Mouse (Mus musculus) heart, embryonic 10.5 days (tissue): ENCODE measurements at regions not wholly inside any gene's neighbourhood (a gene's known extent, or its start where the extent isn't known, plus 50 kb on each side); places are given as distances from the start of the nearest gene placed in this dataset.

Experiments
- DNase-seq: peaks from one replicate; pipeline ENCODE4 v3.0.0-alpha.2; 2017; ENCODE audit warnings: low spot score
- H3K27ac ChIP-seq: fragments of 300-500 bp; sonication (generic); 2 replicates; pipeline ENCODE4 v1.5.1; 2016; ENCODE audit warnings: mild to moderate bottlenecking
- H3K27me3 ChIP-seq: fragments of 300-500 bp; sonication (generic); 2 replicates; pipeline ENCODE4 v1.6.1; 2016; ENCODE audit warnings: mild to moderate bottlenecking; ENCODE audit not compliant: poor library complexity, insufficient read depth, severe bottlenecking
- H3K36me3 ChIP-seq: fragments of 300-500 bp; sonication (generic); 2 replicates; pipeline ENCODE4 v1.6.1; 2016; ENCODE audit warnings: mild to moderate bottlenecking, moderate library complexity
- H3K4me1 ChIP-seq: fragments of 300-500 bp; sonication (generic); 2 replicates; pipeline ENCODE4 v1.6.1; 2016; ENCODE audit warnings: mild to moderate bottlenecking
- H3K4me3 ChIP-seq: fragments of 300-500 bp; sonication (generic); 2 replicates; pipeline ENCODE4 v1.5.1; 2016; ENCODE audit warnings: mild to moderate bottlenecking, moderate library complexity
- H3K9me3 ChIP-seq: fragments of 300-500 bp; sonication (generic); 2 replicates; pipeline ENCODE4 v1.6.1; 2016; ENCODE audit warnings: mild to moderate bottlenecking, moderate library complexity
- WGBS: fragments of 180-500 bp; shearing (Covaris S2); methylation state at CpG from one replicate; pipeline ENCODE4 v1.1.7; 2016; 5-methylcytosine and 5-hydroxymethylcytosine counted together

GRCm38 (mm10) chr13:111992075-111992847 lies 183.5 kb upstream of the Map3k1 start:
- peaks cover 50% of the 10 kb centered on the region for H3K27me3 ChIP-seq
- 81% methylated on average over 9 of the region's 9 CpGs for WGBS

GRCm38 (mm10) chr13:111994862-111995490 lies 186.2 kb upstream of the Map3k1 start:
- no peak for DNase-seq
- Histone ChIP-seq H3K27ac (no peak overlapping the region), H3K4me3 (no peak overlapping the region), H3K36me3 (no peaks in the 10 kb centered on the region), H3K27me3 (peaks cover 49% of the 10 kb centered on the region), H3K9me3 (no peaks in the 10 kb centered on the region), H3K4me1 (peaks cover 20% of the 10 kb centered on the region)
- 80% methylated on average over 5 of the region's 5 CpGs for WGBS

More at GRCm38 (mm10) chr13:111992075-111992847, 183.5 kb upstream of the Map3k1 start:
- H3K4me3 ChIP-seq: no peak overlapping the region
- no peaks in the 10 kb centered on the region for H3K36me3 ChIP-seq
- H3K9me3 ChIP-seq: no peaks in the 10 kb centered on the region
- H3K4me1 ChIP-seq: peaks cover 20% of the 10 kb centered on the region
- DNase-seq: no peak
- no peak overlapping the region for H3K27ac ChIP-seq

- no peak for DNase-seq
- WGBS: 79% methylated on average over 6 of the region's 6 CpGs
- H3K36me3 ChIP-seq: no peaks in the 10 kb centered on the region
Observed at GRCm38 (mm10) chr13:111995716-111996115, 186.9 kb upstream of the Map3k1 start.

GRCm38 (mm10) chr13:111996910-111997309 lies 188.1 kb upstream of the Map3k1 start:
- peaks cover 17% of the 10 kb centered on the region for H3K4me1 ChIP-seq
- peaks cover 49% of the 10 kb centered on the region for H3K27me3 ChIP-seq
- H3K9me3 ChIP-seq: no peaks in the 10 kb centered on the region
- H3K27ac ChIP-seq: no peak overlapping the region; the same call in 1 of the 2 replicates
- H3K36me3 ChIP-seq: no peaks in the 10 kb centered on the region
- no peak for DNase-seq
- WGBS: 71% methylated on average over 11 of the region's 11 CpGs
- H3K4me3 ChIP-seq: no peak overlapping the region

More at GRCm38 (mm10) chr13:111995716-111996115, 186.9 kb upstream of the Map3k1 start:
- Histone ChIP-seq H3K27ac (no peak overlapping the region), H3K27me3 (peaks cover 49% of the 10 kb centered on the region), H3K4me3 (no peak overlapping the region), H3K9me3 (no peaks in the 10 kb centered on the region), H3K4me1 (peaks cover 16% of the 10 kb centered on the region)

- no peaks in the 10 kb centered on the region for H3K9me3 ChIP-seq
- peaks cover 29% of the 10 kb centered on the region for H3K4me1 ChIP-seq
- peaks cover 41% of the 10 kb centered on the region for H3K27me3 ChIP-seq
- WGBS: 81% methylated on average over 11 of the region's 11 CpGs
- no peaks in the 10 kb centered on the region for H3K36me3 ChIP-seq
- H3K27ac ChIP-seq: no peak overlapping the region
- no peak overlapping the region for H3K4me3 ChIP-seq
- no peak for DNase-seq
Observed at GRCm38 (mm10) chr13:111997980-111998945, 189.5 kb upstream of the Map3k1 start.

- DNase-seq: no peak
- no peaks in the 10 kb centered on the region for H3K9me3 ChIP-seq
- 92% methylated on average over 6 of the region's 6 CpGs for WGBS
- H3K27ac ChIP-seq: no peak overlapping the region
- H3K4me3 ChIP-seq: no peak overlapping the region
- peaks cover 29% of the 10 kb centered on the region for H3K27me3 ChIP-seq
- H3K36me3 ChIP-seq: no peaks in the 10 kb centered on the region
- H3K4me1 ChIP-seq: peaks cover 36% of the 10 kb centered on the region
Observed at GRCm38 (mm10) chr13:111999647-112000292, 191.0 kb upstream of the Map3k1 start.

GRCm38 (mm10) chr13:112000293-112000665 lies 191.5 kb upstream of the Map3k1 start:
- Histone ChIP-seq H3K9me3 (no peaks in the 10 kb centered on the region), H3K27ac (no peak overlapping the region), H3K36me3 (no peaks in the 10 kb centered on the region), H3K4me1 (peaks cover 36% of the 10 kb centered on the region), H3K4me3 (no peak overlapping the region), H3K27me3 (peaks cover 26% of the 10 kb centered on the region)
- WGBS: 64% methylated on average over 6 of the region's 6 CpGs
- no peak for DNase-seq

- no peak overlapping the region for H3K27ac ChIP-seq
- H3K4me1 ChIP-seq: peaks cover 36% of the 10 kb centered on the region
- no peak overlapping the region for H3K4me3 ChIP-seq
- H3K36me3 ChIP-seq: no peaks in the 10 kb centered on the region
- peaks cover 22% of the 10 kb centered on the region for H3K27me3 ChIP-seq
- no peak for DNase-seq
- 79% methylated on average over 5 of the region's 5 CpGs for WGBS
- H3K9me3 ChIP-seq: no peaks in the 10 kb centered on the region
Observed at GRCm38 (mm10) chr13:112000696-112001095, 191.9 kb upstream of the Map3k1 start.

- DNase-seq: no peak
- 66% methylated on average over 20 of the region's 20 CpGs for WGBS
- H3K4me1 ChIP-seq: peaks cover 35% of the 10 kb centered on the region
- no peak overlapping the region for H3K4me3 ChIP-seq
- no peaks in the 10 kb centered on the region for H3K36me3 ChIP-seq
- no peaks in the 10 kb centered on the region for H3K9me3 ChIP-seq
- peaks cover 15% of the 10 kb centered on the region; the same call in 1 of the 2 replicates for H3K27me3 ChIP-seq
- H3K27ac ChIP-seq: peak overlapping the region; percentile 52
Observed at GRCm38 (mm10) chr13:112001155-112002025, 192.6 kb upstream of the Map3k1 start.

- Histone ChIP-seq H3K4me1 (peaks cover 28% of the 10 kb centered on the region), H3K4me3 (no peak overlapping the region), H3K27me3 (peaks cover 3% of the 10 kb centered on the region; the same call in 1 of the 2 replicates), H3K36me3 (no peaks in the 10 kb centered on the region), H3K27ac (peak overlapping the region; percentile 63), H3K9me3 (no peaks in the 10 kb centered on the region)
- 31% methylated on average over 15 of the region's 15 CpGs for WGBS
- peak; percentile 86 for DNase-seq
Observed at GRCm38 (mm10) chr13:112002661-112003347, 194.0 kb upstream of the Map3k1 start.

- no peak overlapping the region for H3K4me3 ChIP-seq
- no peak overlapping the region for H3K27ac ChIP-seq
- peaks cover 2% of the 10 kb centered on the region; the same call in 1 of the 2 replicates for H3K27me3 ChIP-seq
- no peaks in the 10 kb centered on the region for H3K36me3 ChIP-seq
- 82% methylated on average over 7 of the region's 7 CpGs for WGBS
- DNase-seq: no peak
- H3K4me1 ChIP-seq: peaks cover 28% of the 10 kb centered on the region
- no peaks in the 10 kb centered on the region for H3K9me3 ChIP-seq
Observed at GRCm38 (mm10) chr13:112003445-112003844, 194.7 kb upstream of the Map3k1 start.
